Mouse (Mus musculus): ENCODE measurements at regions not wholly inside any gene's neighbourhood (a gene's known extent, or its start where the extent isn't known, plus 50 kb on each side); places are given as distances from the start of the nearest gene placed in this dataset.

GRCm38 (mm10) chr7:74877466-74877865 is 322.9 kb upstream of the Slco3a1 start:
- DNase-seq (ENCODE audit: low spot score), result no peak

DNA sequence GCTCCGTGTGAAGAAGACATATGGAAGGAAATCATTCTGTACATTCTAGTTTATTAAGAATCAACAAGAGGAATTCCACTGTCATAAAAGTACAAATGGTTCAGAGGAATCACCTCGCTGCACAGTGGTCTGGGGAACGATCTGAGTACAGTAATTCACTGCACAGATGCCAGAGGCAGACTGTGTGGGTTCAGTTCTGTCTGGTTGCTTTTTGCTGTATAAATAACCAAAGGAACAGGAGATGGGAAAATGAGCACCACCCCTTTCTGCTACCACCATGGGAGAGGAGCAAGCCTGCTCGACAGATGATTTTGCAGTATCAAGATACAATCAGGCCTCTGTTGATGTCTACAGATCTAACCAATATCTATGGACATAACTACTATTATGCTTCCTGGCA is 322.1 kb upstream of the Slco3a1 start:
- no peak for DNase-seq (ENCODE audit: low spot score)

DNA sequence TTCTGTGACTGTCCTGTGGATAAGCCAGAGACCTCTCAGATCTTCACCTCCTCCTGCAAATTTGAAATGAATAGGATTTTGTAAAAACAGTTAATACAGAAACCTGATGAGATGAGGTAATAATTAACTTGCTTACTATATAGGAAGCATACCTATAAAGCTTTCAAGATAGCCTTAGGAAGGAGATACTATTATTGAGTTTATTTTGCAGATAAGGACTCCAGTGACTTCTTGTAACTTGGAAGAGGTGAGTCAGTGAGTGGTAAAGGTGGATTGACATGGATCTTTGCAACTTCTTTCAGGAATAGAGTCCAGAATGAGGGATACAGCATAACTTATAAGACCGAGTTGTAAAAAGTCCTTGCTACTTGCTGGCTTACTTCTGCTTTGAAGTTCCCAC is 315.7 kb upstream of the Slco3a1 start:
- DNase-seq (ENCODE audit: low spot score), result no peak

- no peak for DNase-seq (ENCODE audit: low spot score)
Measured at GRCm38 (mm10) chr7:74862727-74863126, 308.1 kb upstream of the Slco3a1 start.

DNA sequence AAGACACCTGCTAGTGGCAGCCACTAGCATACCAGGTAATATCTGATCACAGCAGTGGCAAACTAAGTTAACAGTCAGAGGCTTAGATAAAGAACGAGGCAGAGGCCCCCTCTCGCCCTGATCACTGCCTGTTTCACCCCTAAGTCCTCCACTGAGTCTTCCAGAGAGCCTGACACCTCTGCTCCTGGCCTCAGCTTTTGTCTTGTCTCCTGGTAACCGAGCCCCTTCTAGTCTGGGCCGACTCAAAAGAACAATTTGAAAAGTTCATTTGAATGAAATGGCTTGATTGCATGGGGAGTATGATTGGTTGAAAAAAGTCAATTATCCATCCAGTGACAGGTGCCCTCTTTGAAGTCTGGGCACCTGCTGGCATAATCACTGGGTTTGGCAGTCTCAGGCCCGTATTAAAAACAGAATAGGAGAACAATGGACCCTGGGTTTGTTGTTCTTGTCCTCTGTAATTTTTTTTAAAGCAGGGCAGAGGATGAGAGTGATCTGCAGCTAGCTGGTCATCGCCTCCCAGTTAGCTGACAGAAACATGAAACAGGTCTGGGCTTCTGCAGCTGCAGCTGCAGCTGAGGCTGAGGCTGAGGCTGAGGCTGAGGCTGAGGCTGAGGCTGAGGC is 289.8 kb upstream of the Slco3a1 start:
- no peak for DNase-seq (ENCODE audit: low spot score)

DNA sequence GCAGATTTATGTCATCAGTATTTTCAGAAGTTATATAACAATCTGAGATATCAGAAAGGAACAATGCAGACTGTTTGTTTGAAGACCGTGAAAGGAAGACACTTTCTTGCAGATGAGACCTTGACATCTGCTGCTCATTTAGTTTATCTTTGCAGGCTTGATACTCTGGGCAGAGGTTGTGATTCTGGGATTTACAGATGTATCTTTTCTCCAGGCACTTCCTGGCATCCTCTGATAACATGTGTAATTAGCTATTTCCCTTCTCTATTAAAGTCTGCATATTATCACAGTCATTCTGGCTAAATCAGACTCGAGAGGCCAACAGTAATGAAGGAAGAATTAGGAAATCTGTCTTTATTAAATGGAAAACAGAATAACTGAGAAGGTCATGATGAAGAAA is 268.7 kb upstream of the Slco3a1 start:
- DNase-seq (ENCODE audit: low spot score), result no peak

GRCm38 (mm10) chr7:74793241-74793640 is 238.7 kb upstream of the Slco3a1 start:
- DNase-seq (ENCODE audit: low spot score), result no peak

- DNase-seq (ENCODE audit: low spot score), result no peak
Measured at GRCm38 (mm10) chr7:74788696-74789095, 234.1 kb upstream of the Slco3a1 start.

DNA sequence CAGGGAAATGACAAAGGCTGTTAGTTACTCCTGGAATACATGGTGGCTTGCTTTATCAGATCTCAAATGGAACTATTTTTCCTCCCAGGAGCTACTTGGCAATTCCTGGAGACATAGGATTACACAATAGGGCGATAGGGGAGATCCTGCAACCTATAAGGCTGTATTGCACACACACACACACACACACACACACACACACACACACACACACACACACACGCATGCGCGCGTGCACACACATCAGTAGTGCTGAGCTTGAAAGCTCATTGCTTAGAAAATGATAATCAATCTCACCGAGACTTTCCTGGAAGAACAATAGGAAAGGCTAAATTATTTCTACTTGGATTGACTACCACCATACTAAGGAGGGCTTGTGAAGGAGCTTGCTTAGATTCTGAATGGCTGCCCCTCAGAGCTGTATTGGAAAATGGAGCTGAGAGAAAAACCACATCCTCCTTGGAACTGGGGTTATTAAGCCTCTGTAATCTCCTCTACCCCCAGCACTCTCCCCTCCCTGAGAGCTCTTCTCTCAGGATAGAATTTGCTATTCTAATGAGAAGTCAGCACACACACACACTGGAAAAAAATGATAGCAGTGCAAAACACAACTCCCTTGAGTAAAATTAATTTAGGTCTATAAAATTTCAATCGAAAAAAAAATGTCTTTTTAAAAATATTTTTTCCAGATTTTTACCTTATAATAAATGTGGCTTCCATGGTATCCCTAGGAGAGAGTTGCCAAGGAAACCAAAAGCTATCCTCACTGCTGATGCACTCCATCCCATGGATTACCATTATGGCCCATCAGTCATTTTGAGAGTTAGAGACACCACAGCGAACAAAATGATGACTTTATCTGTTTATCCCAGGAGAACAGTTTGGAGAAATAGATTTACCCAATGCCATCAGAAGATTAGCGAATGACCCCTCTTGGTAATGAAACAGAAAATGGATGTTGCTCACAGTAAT is 217.1 kb upstream of the Slco3a1 start:
- no peak for DNase-seq (ENCODE audit: low spot score)

- no peak for DNase-seq (ENCODE audit: low spot score)
Measured at GRCm38 (mm10) chr7:74766550-74766949, 212.0 kb upstream of the Slco3a1 start.

- no peak for DNase-seq (ENCODE audit: low spot score)
Measured at GRCm38 (mm10) chr7:74757469-74757868, 202.9 kb upstream of the Slco3a1 start.

- DNase-seq (ENCODE audit: low spot score), result no peak
Measured at GRCm38 (mm10) chr7:74747704-74748103, 193.1 kb upstream of the Slco3a1 start.

GRCm38 (mm10) chr7:74734941-74735340 is 180.4 kb upstream of the Slco3a1 start:
- no peak for DNase-seq (ENCODE audit: low spot score)

GRCm38 (mm10) chr7:74726324-74726991 is 171.9 kb upstream of the Slco3a1 start:
- DNase-seq (ENCODE audit: low spot score), result no peak

DNA sequence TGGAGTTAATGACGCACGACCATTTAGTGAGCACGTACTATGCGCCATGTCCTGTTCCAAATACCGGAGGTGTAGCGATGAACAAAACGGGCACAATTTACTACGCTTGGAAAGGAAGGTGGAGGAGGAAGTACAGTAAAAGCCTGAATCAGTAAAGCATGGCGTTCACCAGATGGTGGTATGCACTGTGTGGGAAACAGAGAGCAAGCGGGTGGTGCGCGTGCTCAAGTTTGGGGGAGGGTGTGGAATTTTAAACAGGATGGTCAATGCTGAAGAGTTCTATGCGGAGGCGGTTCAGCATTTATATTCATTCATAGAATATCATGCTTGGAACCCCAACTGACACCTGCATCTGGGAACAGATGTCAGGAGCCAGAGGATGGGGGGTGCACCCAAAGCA is 164.7 kb upstream of the Slco3a1 start:
- no peak for DNase-seq (ENCODE audit: low spot score)

DNA sequence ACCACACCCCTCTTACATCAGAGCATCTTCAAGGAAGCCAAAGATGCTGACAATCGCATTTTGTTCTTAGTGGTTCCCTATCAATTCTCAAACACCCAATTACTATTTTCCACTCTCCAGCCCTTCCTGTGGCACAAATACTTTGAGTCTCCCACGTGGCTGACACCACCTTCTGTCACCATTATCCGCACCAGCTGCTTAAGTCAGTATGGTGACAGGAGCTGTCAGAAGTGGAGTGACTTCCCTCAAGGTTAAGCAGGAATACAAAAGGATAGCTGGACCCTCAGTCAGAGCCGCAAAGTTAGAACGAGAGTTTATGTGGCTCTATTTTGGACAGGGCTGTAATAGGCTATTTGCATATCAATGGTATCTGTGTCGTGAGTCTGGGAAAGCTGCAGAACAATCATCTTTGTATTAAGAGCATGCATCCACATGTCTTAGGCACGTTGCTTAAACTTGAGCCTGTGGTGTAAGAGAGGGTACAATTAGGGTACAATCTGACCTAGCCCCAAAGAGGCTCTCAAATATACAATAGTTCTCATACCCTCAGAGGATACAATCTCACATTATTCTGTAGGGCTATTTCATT is 155.5 kb upstream of the Slco3a1 start:
- DNase-seq (ENCODE audit: low spot score), result peak; percentile 5

DNA sequence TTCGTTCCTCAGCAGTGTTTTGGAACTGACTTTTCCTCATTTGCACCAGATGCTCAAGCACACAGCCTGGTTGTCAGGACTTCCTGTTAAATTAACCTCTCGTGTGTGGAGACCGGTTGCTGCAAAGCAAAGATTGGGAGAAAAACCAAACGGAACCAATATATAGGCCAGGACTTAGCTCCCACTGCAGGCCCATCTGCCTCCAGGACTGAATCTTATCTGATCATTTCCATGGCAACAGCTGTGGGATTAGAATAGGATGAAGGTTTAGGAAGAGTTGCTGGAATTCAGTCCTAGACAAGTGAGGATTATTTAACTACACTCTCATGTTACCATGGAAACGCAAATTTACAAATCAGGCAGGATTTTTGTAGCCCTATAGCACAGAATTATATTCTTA is 154.4 kb upstream of the Slco3a1 start:
- peak; percentile 32 for DNase-seq (ENCODE audit: low spot score)

- DNase-seq (ENCODE audit: low spot score), result no peak
Measured at GRCm38 (mm10) chr7:74703533-74703932, 149.0 kb upstream of the Slco3a1 start.

GRCm38 (mm10) chr7:74697794-74698354 is 143.3 kb upstream of the Slco3a1 start:
- DNase-seq (ENCODE audit: low spot score), result no peak

GRCm38 (mm10) chr7:74696286-74696685 is 141.7 kb upstream of the Slco3a1 start:
- no peak for DNase-seq (ENCODE audit: low spot score)

DNA sequence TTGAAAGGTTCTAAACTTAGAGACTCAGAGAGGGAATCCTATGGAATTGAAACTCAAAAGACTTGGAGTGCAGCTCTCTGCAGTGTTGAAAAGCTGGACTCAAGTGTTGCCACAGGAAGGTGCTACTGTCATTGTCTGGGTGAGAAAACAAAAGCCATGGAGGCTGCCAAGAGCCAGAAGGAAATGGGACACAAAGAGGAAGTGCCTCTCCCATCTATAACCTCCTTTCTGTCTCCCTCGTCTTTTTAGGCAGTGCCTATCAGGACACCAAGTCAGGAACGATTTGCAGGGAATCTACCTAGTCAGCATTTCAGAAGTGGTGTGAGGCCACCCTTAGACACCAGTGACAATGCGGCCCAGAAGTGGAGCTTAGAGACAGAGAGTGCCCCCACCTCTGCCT is 138.5 kb upstream of the Slco3a1 start:
- no peak for DNase-seq (ENCODE audit: low spot score)

DNA sequence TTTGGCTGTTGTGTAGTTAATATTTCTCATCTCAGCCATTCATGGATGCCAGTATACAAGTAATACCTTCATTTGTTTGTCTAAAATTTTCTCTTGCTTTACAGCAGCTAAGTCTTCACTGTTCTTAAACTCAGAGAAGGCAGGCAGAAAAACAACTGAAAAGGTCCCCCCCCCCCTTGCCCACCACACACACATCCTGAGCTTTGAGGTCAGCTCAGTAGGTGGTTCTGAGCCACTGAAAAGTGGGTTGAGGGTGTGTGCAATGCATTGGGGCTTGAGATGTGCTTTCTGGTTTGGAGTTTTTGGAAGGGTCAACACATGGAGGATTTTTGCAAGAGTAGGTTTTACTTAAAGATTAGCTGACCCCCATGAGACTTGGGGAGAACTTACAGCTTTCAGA is 136.1 kb upstream of the Slco3a1 start:
- no peak for DNase-seq (ENCODE audit: low spot score)
